Mouse (Mus musculus) liver, postnatal 0 days (tissue): ENCODE results near the gene Hoxb8. TPM values are rescaled to one million over a fixed set of nuclear protein-coding genes. Genes with fewer than 3 reads are reported as not detected.

Source experiments
- ATAC-seq: fragments of 200-750 bp; cut with Nextera tagmentation; 2 replicates; pipeline ENCODE4 v1.8.0; 2017; ENCODE audit warnings: mild to moderate bottlenecking, moderate library complexity
- DNase-seq: peaks from one replicate; pipeline ENCODE4 v3.0.0-alpha.2; 2016
- H3K27ac ChIP-seq: fragments of 300-500 bp; sonication (generic); 2 replicates; pipeline ENCODE4 v1.5.1; 2014; ENCODE audit warnings: antibody characterized with exemption, moderate library complexity, mild to moderate bottlenecking, low read depth
- H3K27me3 ChIP-seq: fragments of 300-500 bp; sonication (generic); 2 replicates; pipeline ENCODE4 v1.6.1; 2014; ENCODE audit warnings: low read length, control low read depth, mixed read lengths; ENCODE audit not compliant: insufficient read depth
- H3K36me3 ChIP-seq: fragments of 300-500 bp; sonication (generic); replicated peaks from 2 replicates; pipeline ENCODE4 v1.6.1; 2014; ENCODE audit warnings: mild to moderate bottlenecking, control low read depth, low read length, moderate library complexity, mixed read lengths; ENCODE audit not compliant: insufficient read depth
- H3K4me1 ChIP-seq: fragments of 300-500 bp; sonication (generic); 2 replicates; pipeline ENCODE4 v1.6.1; 2014; ENCODE audit warnings: antibody characterized with exemption, mild to moderate bottlenecking, control low read depth; ENCODE audit not compliant: insufficient read depth
- H3K4me2 ChIP-seq: fragments of 300-500 bp; sonication (generic); 2 replicates; pipeline ENCODE4 v1.6.1; 2014; ENCODE audit warnings: low read depth, mild to moderate bottlenecking, low read length, moderate library complexity, mixed read lengths
- H3K4me3 ChIP-seq: fragments of 300-500 bp; sonication (generic); 2 replicates; pipeline ENCODE4 v1.5.1; 2014; ENCODE audit warnings: low read depth, low read length
- H3K9ac ChIP-seq: fragments of 300-500 bp; sonication (generic); replicated peaks from 2 replicates; pipeline ENCODE4 v1.6.1; 2014; ENCODE audit warnings: mild to moderate bottlenecking, moderate library complexity
- H3K9me3 ChIP-seq: fragments of 300-500 bp; sonication (generic); 2 replicates; pipeline ENCODE4 v1.6.1; 2016; ENCODE audit warnings: mild to moderate bottlenecking, control low read depth, low read length, mixed read lengths
- CTCF ChIP-seq: sonication (generic); IDR thresholded peaks from 2 replicates; pipeline ENCODE4 v1.5.1; 2016; ENCODE audit warnings: antibody characterized with exemption, low read depth
- EP300 ChIP-seq: IDR thresholded peaks from 2 replicates; pipeline ENCODE4 v1.6.1; 2016; ENCODE audit warnings: antibody characterized with exemption, low read depth, mild to moderate bottlenecking
- WGBS: fragments of 180-500 bp; shearing (Covaris S2); extraction: QIAGEN DNeasy Blood & Tissue Kit; methylation state at CpG from one replicate; pipeline ENCODE4 v1.1.7; 2014; ENCODE audit not compliant: insufficient replicate concordance; 5-methylcytosine and 5-hydroxymethylcytosine counted together
- polyA plus RNA-seq: library from polyadenylated mRNA; unstranded; fragments of >200 nt; fragmentation: Nextera tagmentation; extraction: Ambion mirVana; gene quantifications from 2 replicates; pipeline ENCODE4 v1.2.1, GENCODE M21; 2015

Gene Hoxb8
- polyA plus RNA-seq, 1 experiment from 2014 or later, result not detected

GRCm38 (mm10) chr11:96289293-96289692 lies 7.6 kb downstream of the Hoxb8 start:
- ATAC-seq, result no peak
- no peak for DNase-seq
- H3K4me1 ChIP-seq, result no peaks in the 10 kb centered on the region
- no peaks in the 10 kb centered on the region for H3K9me3 ChIP-seq
- no peak overlapping the region for H3K4me3 ChIP-seq
- H3K4me2 ChIP-seq, result no peak overlapping the region
- H3K27ac ChIP-seq, result no peak overlapping the region
- TF ChIP-seq CTCF (no peak), EP300 (no peak)
- H3K36me3 ChIP-seq, result no peaks in the 10 kb centered on the region
- H3K27me3 ChIP-seq, result peaks cover 97% of the 10 kb centered on the region
- no peak overlapping the region for H3K9ac ChIP-seq
- WGBS, result 18% methylated on average over 21 of the region's 21 CpGs

DNA sequence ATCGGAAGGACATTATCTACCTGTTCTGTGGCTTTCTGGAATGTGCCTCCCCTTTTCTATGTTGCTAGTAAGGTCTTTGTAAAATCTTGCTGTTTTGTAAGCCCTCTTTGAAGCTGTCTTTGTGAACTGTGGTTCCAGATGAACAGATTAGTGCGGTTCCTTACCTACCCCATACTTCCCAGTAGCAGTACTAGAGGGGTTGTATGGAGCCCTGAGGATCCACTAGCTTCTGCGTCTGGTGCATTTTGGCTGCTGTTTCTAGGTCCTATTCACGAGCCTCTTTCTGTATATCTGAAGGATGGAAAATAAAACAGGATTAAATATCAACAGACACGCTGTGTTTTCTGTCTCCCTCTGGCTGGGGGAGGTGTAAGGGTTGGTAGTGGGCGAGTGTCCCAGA lies 8.1 kb downstream of the Hoxb8 start:
- H3K9ac ChIP-seq, result no peak overlapping the region
- no peaks in the 10 kb centered on the region for H3K9me3 ChIP-seq
- TF ChIP-seq EP300 (no peak), CTCF (no peak)
- WGBS, result 27% methylated on average over 6 of the region's 6 CpGs
- H3K36me3 ChIP-seq, result no peaks in the 10 kb centered on the region
- ATAC-seq, result no peak
- H3K4me3 ChIP-seq, result no peak overlapping the region
- peaks cover 97% of the 10 kb centered on the region for H3K27me3 ChIP-seq
- DNase-seq, result no peak
- H3K4me1 ChIP-seq, result no peaks in the 10 kb centered on the region
- no peak overlapping the region for H3K4me2 ChIP-seq
- H3K27ac ChIP-seq, result no peak overlapping the region

GRCm38 (mm10) chr11:96290705-96291355 lies 9.1 kb downstream of the Hoxb8 start:
- no peak overlapping the region for H3K27ac ChIP-seq
- peaks cover 97% of the 10 kb centered on the region for H3K27me3 ChIP-seq
- H3K4me1 ChIP-seq, result no peaks in the 10 kb centered on the region
- no peak overlapping the region for H3K4me2 ChIP-seq
- 33% methylated on average over 17 of the region's 17 CpGs for WGBS
- DNase-seq (no peak), ATAC-seq (no peak)
- TF ChIP-seq CTCF (no peak), EP300 (no peak)
- no peaks in the 10 kb centered on the region for H3K9me3 ChIP-seq
- no peaks in the 10 kb centered on the region for H3K36me3 ChIP-seq
- no peak overlapping the region for H3K4me3 ChIP-seq
- no peak overlapping the region for H3K9ac ChIP-seq

- ATAC-seq, result no peak
- H3K9ac ChIP-seq, result no peak within 1 kb of the TSS
- TF ChIP-seq EP300 (no peak), CTCF (no peak)
- no peaks in the 10 kb centered on the region for H3K36me3 ChIP-seq
- WGBS, result 11% methylated on average over 22 of the region's 22 CpGs
- no peak within 1 kb of the TSS for H3K27ac ChIP-seq
- peaks cover 97% of the 10 kb centered on the region for H3K27me3 ChIP-seq
- H3K9me3 ChIP-seq, result no peaks in the 10 kb centered on the region
- H3K4me1 ChIP-seq, result no peaks in the 10 kb centered on the region
- H3K4me3 ChIP-seq, result no peak within 1 kb of the TSS
- no peak within 1 kb of the TSS for H3K4me2 ChIP-seq
- DNase-seq, result no peak
Observed at GRCm38 (mm10) chr11:96291681-96292564, 10.2 kb downstream of the Hoxb8 start, which contains the start of gene Hoxb6. TSS of gene Hoxb6 (plus strand) at chr11:96292476.

DNA sequence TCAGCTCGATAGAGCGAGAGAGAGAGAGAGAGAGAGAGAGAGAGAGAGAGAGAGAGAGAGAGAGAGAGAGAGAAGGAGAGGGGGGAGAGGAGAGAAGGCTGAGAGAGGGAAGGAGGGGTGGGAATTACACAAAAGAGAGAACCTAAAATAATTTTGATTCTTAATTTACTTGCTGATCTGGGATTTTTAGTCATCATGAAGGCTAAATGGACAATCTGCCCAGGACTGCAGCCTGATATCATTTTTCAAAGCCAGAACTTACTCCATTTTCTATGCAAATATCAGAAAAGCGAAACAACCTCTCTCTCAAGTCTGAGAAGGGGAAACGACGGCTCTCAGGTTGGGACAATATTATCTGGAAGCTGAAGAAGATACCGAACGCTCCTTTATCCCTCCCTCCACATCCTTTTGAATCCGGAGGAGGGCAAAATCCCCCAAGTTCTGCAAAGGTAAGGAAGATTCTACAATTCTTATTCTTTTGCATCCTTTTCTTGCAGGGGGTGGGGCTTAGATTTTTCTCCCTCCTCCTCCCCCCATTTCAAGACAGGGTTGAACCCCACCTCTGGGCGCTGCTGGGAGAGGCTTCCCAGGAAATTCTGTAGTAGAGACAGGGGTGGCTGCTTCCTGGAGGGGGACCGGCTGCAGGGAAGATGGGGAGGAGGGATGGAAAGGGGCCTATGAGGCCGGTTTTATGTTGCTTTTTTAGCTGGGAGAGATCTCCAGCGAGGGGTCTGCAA lies 11.0 kb downstream of the Hoxb8 start:
- DNase-seq, result no peak
- H3K9me3 ChIP-seq, result no peaks in the 10 kb centered on the region
- whole genome bisulfite sequencing, result 4% methylated on average over 12 of the region's 12 CpGs
- H3K4me2 ChIP-seq, result no peak overlapping the region
- H3K9ac ChIP-seq, result no peak overlapping the region
- H3K27me3 ChIP-seq, result peaks cover 97% of the 10 kb centered on the region
- no peak overlapping the region for H3K27ac ChIP-seq
- H3K4me3 ChIP-seq, result no peak overlapping the region
- ATAC-seq, result no peak
- TF ChIP-seq EP300 (no peak), CTCF (no peak)
- H3K36me3 ChIP-seq, result no peaks in the 10 kb centered on the region
- H3K4me1 ChIP-seq, result no peaks in the 10 kb centered on the region
